Mouse (Mus musculus) myocyte (in vitro differentiated cells): Measurements from ENCODE around the gene Ncbp1.

ENCODE experiments used
- CEBPB ChIP-seq: IDR thresholded peaks from 2 replicates; pipeline ENCODE4 v1.6.1; 2011; ENCODE audit warnings: mild to moderate bottlenecking, moderate library complexity; ENCODE audit not compliant: poor library complexity, insufficient read depth, severe bottlenecking
- E2F4 ChIP-seq: IDR thresholded peaks from one replicate; pipeline ENCODE4 v1.6.1; 2011; ENCODE audit warnings: mild to moderate bottlenecking, control low read depth, moderate library complexity; ENCODE audit not compliant: insufficient read depth
- MAX ChIP-seq: IDR thresholded peaks from one replicate; pipeline ENCODE4 v1.6.1; 2011; ENCODE audit warnings: low read depth, mild to moderate bottlenecking, control low read depth
- MYOD1 ChIP-seq, 3 experiments: IDR thresholded peaks; one replicate each; pipeline ENCODE4 v1.6.1; 2011; ENCODE audit warnings: control low read depth in 2 of 3, low read depth in 2 of 3, mild to moderate bottlenecking in 2 of 3, moderate library complexity in 1 of 3; ENCODE audit not compliant: insufficient read length in 2 of 3, control insufficient read depth in 1 of 3
- MYOG ChIP-seq, 3 experiments: IDR thresholded peaks; one replicate each; pipeline ENCODE4 v1.6.1; 2011; ENCODE audit warnings: control low read depth in 2 of 3, low read depth in 2 of 3, mild to moderate bottlenecking in 2 of 3; ENCODE audit not compliant: insufficient read length in 2 of 3, control insufficient read depth in 1 of 3, insufficient read depth in 1 of 3
- POLR2A ChIP-seq: IDR thresholded peaks from one replicate; pipeline ENCODE4 v1.6.1; 2011; ENCODE audit warnings: low read depth, mild to moderate bottlenecking, control low read depth, moderate library complexity; ENCODE audit not compliant: insufficient read length
- POLR2AphosphoS2 ChIP-seq: IDR thresholded peaks from one replicate; pipeline ENCODE4 v1.6.1; 2011; ENCODE audit warnings: low read depth, control low read depth; ENCODE audit not compliant: insufficient read length
- REST ChIP-seq: IDR thresholded peaks from one replicate; pipeline ENCODE4 v1.6.1; 2011; ENCODE audit warnings: mild to moderate bottlenecking, control low read depth, moderate library complexity; ENCODE audit not compliant: insufficient read depth, insufficient read length
- SRF ChIP-seq: IDR thresholded peaks from one replicate; pipeline ENCODE4 v1.6.1; 2011; ENCODE audit warnings: low read depth; ENCODE audit not compliant: control insufficient read depth, insufficient read length
- TCF12 ChIP-seq: IDR thresholded peaks from one replicate; pipeline ENCODE4 v1.6.1; 2011; ENCODE audit warnings: mild to moderate bottlenecking, control low read depth; ENCODE audit not compliant: poor library complexity, insufficient read depth, severe bottlenecking
- TCF3 ChIP-seq: IDR thresholded peaks from one replicate; pipeline ENCODE4 v1.6.1; 2011; ENCODE audit warnings: low read depth, control low read depth; ENCODE audit not compliant: insufficient read length
- USF1 ChIP-seq: IDR thresholded peaks from one replicate; pipeline ENCODE4 v1.6.1; 2011; ENCODE audit warnings: low read depth, mild to moderate bottlenecking, control low read depth, moderate library complexity

DNA sequence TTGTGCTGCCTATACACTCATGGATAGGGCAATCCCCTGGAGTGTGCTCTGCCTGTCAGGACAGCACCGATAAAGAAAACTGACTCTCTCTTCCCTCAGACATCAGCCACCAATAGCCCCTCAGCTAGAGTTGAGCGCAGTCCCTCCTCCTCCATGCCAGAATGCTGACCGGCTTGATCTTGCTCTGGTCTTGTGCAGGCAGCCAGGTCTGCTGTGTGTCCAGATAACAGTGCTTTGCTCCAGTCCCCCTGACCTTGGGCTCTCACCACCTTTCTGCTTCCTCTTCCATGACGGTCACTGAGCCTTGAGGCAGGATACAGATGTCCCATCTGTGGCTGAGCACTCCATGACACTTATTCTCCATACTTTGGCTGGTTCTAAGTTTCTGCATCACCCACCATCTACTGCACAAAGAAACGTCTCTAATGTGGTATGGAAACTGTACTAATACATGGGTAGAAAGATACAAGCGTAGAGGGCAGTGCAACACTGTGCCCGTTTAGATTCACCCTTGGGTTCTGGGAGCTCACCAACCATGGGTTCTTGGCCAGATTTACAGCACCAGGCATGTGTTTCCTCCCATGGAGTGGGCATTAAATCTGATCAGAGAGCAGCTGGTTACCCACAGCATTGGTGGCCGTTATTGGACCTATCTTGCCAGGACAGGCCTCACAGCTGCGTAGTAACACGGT, 36.2 kb upstream of the Ncbp1 start:
- TF ChIP-seq POLR2A (no peak), TCF3 (no peak), TCF12 (no peak), E2F4 (no peak), POLR2AphosphoS2 (no peak), MYOD1 (IDR thresholded peaks at IDR 0.05; ENCODE audit: control insufficient read depth in 1 of 3, insufficient read length in 2 of 3, low read depth in 2 of 3) (no peak), USF1 (no peak), MAX (no peak), REST (no peak), MYOG (IDR thresholded peaks at IDR 0.05; ENCODE audit: control insufficient read depth in 1 of 3, insufficient read depth in 1 of 3, insufficient read length in 2 of 3, low read depth in 2 of 3) (peak in 2 of 3 experiments; percentile 10 to 28), SRF (no peak), CEBPB (no peak)
